Mouse (Mus musculus): Measurements from ENCODE around the gene Gprin1. TPM values are rescaled to one million over a fixed set of nuclear protein-coding genes. Genes with fewer than 3 reads are reported as not detected.
A peak's percentile ranks its signal among the peaks of the same experiment; 100 is the strongest.

Gprin1 gene
- total RNA-seq, 2 experiments from 2014 or later: not detected

GRCm38 (mm10) chr13:54760906-54761305 is 11.2 kb upstream of the Gprin1 start:
- no peak for DNase-seq
- intact Hi-C loops (cut with DNase I): no loop called here

GRCm38 (mm10) chr13:54760164-54760795 is 10.6 kb upstream of the Gprin1 start:
- DNase-seq: no peak
- intact Hi-C loops (cut with DNase I): no loop called here

GRCm38 (mm10) chr13:54759496-54759895 is 9.8 kb upstream of the Gprin1 start:
- intact Hi-C loops (cut with DNase I): no loop called here
- no peak for DNase-seq

GRCm38 (mm10) chr13:54758756-54759470 is 9.2 kb upstream of the Gprin1 start:
- no peak for DNase-seq
- intact Hi-C loops (cut with DNase I): no loop called here

GRCm38 (mm10) chr13:54758045-54758755 is 8.5 kb upstream of the Gprin1 start:
- peak; percentile 33 to 55 for DNase-seq
- intact Hi-C loops (cut with DNase I): no loop called here

GRCm38 (mm10) chr13:54757093-54757830 is 7.6 kb upstream of the Gprin1 start:
- intact Hi-C loops (cut with DNase I): no loop called here
- no peak for DNase-seq

- no peak for DNase-seq
- intact Hi-C loops (cut with DNase I): no loop called here
Observed at GRCm38 (mm10) chr13:54756156-54756712, 6.6 kb upstream of the Gprin1 start.

GRCm38 (mm10) chr13:54755201-54755830 is 5.6 kb upstream of the Gprin1 start:
- DNase-seq: no peak
- intact Hi-C loops (cut with DNase I): no loop called here

GRCm38 (mm10) chr13:54754169-54755080 is 4.8 kb upstream of the Gprin1 start:
- no peak for DNase-seq
- intact Hi-C loops (cut with DNase I): no loop called here

GRCm38 (mm10) chr13:54753733-54754132 is 4.1 kb upstream of the Gprin1 start:
- intact Hi-C loops (cut with DNase I): no loop called here
- no peak for DNase-seq

- intact Hi-C loops (cut with DNase I): no loop called here
- no peak for DNase-seq
Observed at GRCm38 (mm10) chr13:54752656-54753055, 3.0 kb upstream of the Gprin1 start.

- intact Hi-C loops (cut with DNase I): no loop called here
- peak; percentile 14 to 46 for DNase-seq
Observed at GRCm38 (mm10) chr13:54750699-54751098, 1.0 kb upstream of the Gprin1 start.

- no peak for DNase-seq
- intact Hi-C loops (cut with DNase I): no loop called here
Observed at GRCm38 (mm10) chr13:54749061-54749863, 412 bp downstream of the Gprin1 start.

- intact Hi-C loops (cut with DNase I): no loop called here
- no peak for DNase-seq
Observed at GRCm38 (mm10) chr13:54748721-54749060, 983 bp downstream of the Gprin1 start.

- intact Hi-C loops (cut with DNase I): no loop called here
Observed at GRCm38 (mm10) chr13:54748190-54748589, 1.5 kb downstream of the Gprin1 start.

GRCm38 (mm10) chr13:54746896-54747295 is 2.8 kb downstream of the Gprin1 start:
- DNase-seq: no peak
- intact Hi-C loops (cut with DNase I): no loop called here

More at GRCm38 (mm10) chr13:54748190-54748589, 1.5 kb downstream of the Gprin1 start:
- DNase-seq: no peak

- intact Hi-C loops (cut with DNase I): no loop called here
- no peak for DNase-seq
Observed at GRCm38 (mm10) chr13:54746110-54746509, 3.6 kb downstream of the Gprin1 start.

GRCm38 (mm10) chr13:54738213-54738601 is 11.5 kb downstream of the Gprin1 start:
- intact Hi-C loops (cut with DNase I): no loop called here
- DNase-seq: no peak

Measured in heart, postnatal 36 days (tissue).